Mouse (Mus musculus): ENCODE measurements around the gene Higd1a. TPM values are rescaled to one million over a fixed set of nuclear protein-coding genes. Genes with fewer than 3 reads are reported as not detected.

Gene Higd1a
- total and polyA plus RNA-seq, 2 experiments from 2014 or later, result 85.4 to 332 TPM

DNA sequence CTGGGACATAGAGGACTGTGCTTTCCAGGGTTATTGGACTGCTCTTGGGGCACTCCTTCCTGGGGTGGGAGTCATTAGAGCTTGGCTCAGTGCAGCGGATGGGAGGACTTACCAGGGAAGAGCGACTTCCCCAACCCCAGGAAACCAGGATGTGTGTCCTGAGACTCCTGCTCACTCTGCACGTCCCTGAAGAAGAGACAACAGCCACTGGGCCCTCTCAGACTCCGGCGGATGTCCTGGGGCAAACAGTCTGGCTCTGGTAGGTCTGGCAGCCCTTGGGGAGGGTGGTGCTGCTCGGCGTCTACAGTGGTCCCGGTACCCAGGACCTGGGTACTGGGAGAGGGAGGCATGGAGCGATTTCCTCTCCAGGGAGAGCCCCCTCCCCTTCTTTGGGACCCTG is 40.1 kb upstream of the Higd1a start, which contains the start of gene Ackr2:
Gene Ackr2 (plus strand): TSS at position 111 of the 400 bp plus-strand sequence.
- DNase-seq (ENCODE audit: low spot score) (no peak), ATAC-seq (ENCODE audit: insufficient read depth, low read depth) (peak; percentile 32)
- WGBS, result 73% methylated on average over 9 of the region's 9 CpGs

DNA sequence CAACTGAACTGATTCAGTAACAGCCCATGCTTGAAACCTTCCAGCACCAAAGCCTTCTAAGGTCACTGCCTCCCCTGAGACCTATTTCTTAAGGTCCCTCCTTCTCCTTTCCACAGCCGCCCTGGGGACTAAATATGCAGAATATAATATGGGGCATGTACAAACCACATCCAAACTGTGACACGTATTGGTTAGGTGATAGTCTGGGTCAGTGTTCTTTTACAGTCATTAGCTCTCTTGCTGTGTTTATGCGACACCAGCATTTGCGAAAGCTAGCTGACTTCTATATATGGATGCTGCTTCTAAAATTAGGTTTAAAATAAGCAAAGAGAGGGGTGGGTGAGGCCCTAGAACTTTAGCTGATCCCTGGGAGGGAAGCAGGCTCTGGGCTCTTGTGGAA is 38.7 kb upstream of the Higd1a start:
- Histone ChIP-seq H3K4me3 (ENCODE audit: low read depth, low read length) (no peak overlapping the region), H3K4me1 (ENCODE audit: control insufficient read depth, insufficient read depth) (peaks cover 6% of the 10 kb centered on the region; the same call in 1 of the 2 replicates), H3K9me3 (replicated peaks; ENCODE audit: control insufficient read depth, low read length) (no peaks in the 10 kb centered on the region), H3K27ac (ENCODE audit: low read depth) (no peak overlapping the region), H3K27me3 (ENCODE audit: control insufficient read depth, insufficient read depth, low read length) (no peaks in the 10 kb centered on the region), H3K9ac (replicated peaks; ENCODE audit: low read depth, low read length) (no peak overlapping the region), H3K4me2 (ENCODE audit: low read depth, low read length) (no peak overlapping the region), H3K36me3 (replicated peaks; ENCODE audit: control insufficient read depth, insufficient read depth, low read length) (no peaks in the 10 kb centered on the region)
- WGBS, result 54% methylated on average over 4 of the region's 4 CpGs
- no peak for DNase-seq (ENCODE audit: low spot score)
- ATAC-seq (ENCODE audit: insufficient read depth, low read depth), result no peak
- TF ChIP-seq CTCF (IDR thresholded peaks at IDR 0.05; ENCODE audit: low read depth) (no peak), EP300 (IDR thresholded peaks at IDR 0.05; ENCODE audit: low read depth) (no peak)

More for the DNA sequence above, 40.1 kb upstream of the Higd1a start, which contains the start of gene Ackr2:
- Histone ChIP-seq H3K27ac (ENCODE audit: low read depth) (peak within 1 kb of the TSS; percentile 6; the same call in 1 of the 2 replicates), H3K4me3 (ENCODE audit: low read depth, low read length) (peak within 1 kb of the TSS; percentile 29), H3K4me1 (ENCODE audit: control insufficient read depth, insufficient read depth) (peaks cover 6% of the 10 kb centered on the region; the same call in 1 of the 2 replicates), H3K4me2 (ENCODE audit: low read depth, low read length) (peak within 1 kb of the TSS; percentile 35), H3K9me3 (replicated peaks; ENCODE audit: control insufficient read depth, low read length) (no peaks in the 10 kb centered on the region), H3K9ac (replicated peaks; ENCODE audit: low read depth, low read length) (no peak within 1 kb of the TSS), H3K27me3 (ENCODE audit: control insufficient read depth, insufficient read depth, low read length) (no peaks in the 10 kb centered on the region), H3K36me3 (replicated peaks; ENCODE audit: control insufficient read depth, insufficient read depth, low read length) (no peaks in the 10 kb centered on the region)
- no peak for TF ChIP-seq CTCF (IDR thresholded peaks at IDR 0.05; ENCODE audit: low read depth)
- no peak for TF ChIP-seq EP300 (IDR thresholded peaks at IDR 0.05; ENCODE audit: low read depth)

DNA sequence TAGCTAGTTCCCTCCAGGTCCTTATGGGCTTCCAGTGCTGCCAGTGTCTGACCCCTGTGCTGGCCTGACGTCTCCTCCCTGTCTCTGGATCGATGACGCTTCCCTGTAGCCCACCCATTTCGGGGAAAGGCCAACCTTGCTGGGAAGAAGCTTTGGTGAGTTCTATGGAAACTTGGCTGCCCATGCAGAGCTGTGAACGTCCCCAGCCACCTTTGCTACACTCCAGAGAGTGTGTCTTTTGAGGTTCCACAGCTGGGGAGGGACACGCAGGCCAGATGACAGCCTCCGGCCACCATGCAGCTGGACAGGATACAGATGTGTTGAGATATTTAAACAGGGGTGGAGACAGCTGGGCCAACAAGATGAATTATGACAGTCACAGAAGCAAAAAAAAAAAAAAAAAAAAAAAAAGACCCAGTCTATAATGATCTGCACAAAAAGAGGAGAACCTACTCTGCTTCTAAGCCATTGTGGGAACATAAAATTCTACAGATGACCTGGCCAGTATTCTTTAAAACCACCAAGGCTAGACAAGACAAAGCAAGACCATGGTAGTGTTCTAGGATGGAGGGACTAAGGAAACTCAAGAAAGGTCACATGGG is 37.3 kb upstream of the Higd1a start:
- Histone ChIP-seq H3K4me3 (ENCODE audit: low read depth, low read length) (no peak overlapping the region), H3K27me3 (ENCODE audit: control insufficient read depth, insufficient read depth, low read length) (no peaks in the 10 kb centered on the region), H3K9ac (replicated peaks; ENCODE audit: low read depth, low read length) (no peak overlapping the region), H3K36me3 (replicated peaks; ENCODE audit: control insufficient read depth, insufficient read depth, low read length) (no peaks in the 10 kb centered on the region), H3K9me3 (replicated peaks; ENCODE audit: control insufficient read depth, low read length) (no peaks in the 10 kb centered on the region), H3K27ac (ENCODE audit: low read depth) (no peak overlapping the region), H3K4me2 (ENCODE audit: low read depth, low read length) (no peak overlapping the region), H3K4me1 (ENCODE audit: control insufficient read depth, insufficient read depth) (peaks cover 12% of the 10 kb centered on the region)
- 66% methylated on average over 7 of the region's 7 CpGs for WGBS
- TF ChIP-seq EP300 (IDR thresholded peaks at IDR 0.05; ENCODE audit: low read depth) (no peak), CTCF (IDR thresholded peaks at IDR 0.05; ENCODE audit: low read depth) (no peak)
- DNase-seq (ENCODE audit: low spot score), result no peak
- ATAC-seq (ENCODE audit: insufficient read depth, low read depth), result no peak

DNA sequence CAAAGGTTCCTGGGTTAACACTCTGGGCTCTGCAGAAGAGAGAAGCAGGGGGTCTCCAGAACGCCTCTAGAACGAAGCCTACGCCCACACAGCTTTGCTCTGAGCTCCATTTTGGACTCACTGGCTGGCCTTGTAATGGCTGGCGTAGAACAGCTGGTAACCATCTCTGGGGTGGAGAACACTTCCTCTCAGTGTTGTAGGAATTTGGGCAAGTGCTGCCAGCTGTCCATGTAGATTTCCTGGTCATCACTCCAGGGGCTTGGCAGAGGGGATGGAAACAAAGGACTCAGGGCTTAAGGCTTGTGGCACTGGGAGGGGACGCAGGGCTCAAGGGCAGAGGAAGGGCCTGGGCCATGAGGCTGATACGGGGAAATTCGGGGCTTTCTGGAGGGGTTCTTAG is 36.3 kb upstream of the Higd1a start:
- DNase-seq (ENCODE audit: low spot score) (no peak), ATAC-seq (ENCODE audit: insufficient read depth, low read depth) (no peak)
- WGBS, result 84% methylated on average over 7 of the region's 7 CpGs
- H3K9ac ChIP-seq (replicated peaks; ENCODE audit: low read depth, low read length), result no peak overlapping the region
- H3K4me1 ChIP-seq (ENCODE audit: control insufficient read depth, insufficient read depth), result peaks cover 20% of the 10 kb centered on the region
- H3K4me2 ChIP-seq (ENCODE audit: low read depth, low read length), result no peak overlapping the region
- no peaks in the 10 kb centered on the region for H3K27me3 ChIP-seq (ENCODE audit: control insufficient read depth, insufficient read depth, low read length)
- no peak overlapping the region for H3K4me3 ChIP-seq (ENCODE audit: low read depth, low read length)
- TF ChIP-seq CTCF (IDR thresholded peaks at IDR 0.05; ENCODE audit: low read depth), result no peak
- TF ChIP-seq EP300 (IDR thresholded peaks at IDR 0.05; ENCODE audit: low read depth), result no peak
- H3K36me3 ChIP-seq (replicated peaks; ENCODE audit: control insufficient read depth, insufficient read depth, low read length), result no peaks in the 10 kb centered on the region
- H3K9me3 ChIP-seq (replicated peaks; ENCODE audit: control insufficient read depth, low read length), result no peaks in the 10 kb centered on the region
- no peak overlapping the region for H3K27ac ChIP-seq (ENCODE audit: low read depth)

DNA sequence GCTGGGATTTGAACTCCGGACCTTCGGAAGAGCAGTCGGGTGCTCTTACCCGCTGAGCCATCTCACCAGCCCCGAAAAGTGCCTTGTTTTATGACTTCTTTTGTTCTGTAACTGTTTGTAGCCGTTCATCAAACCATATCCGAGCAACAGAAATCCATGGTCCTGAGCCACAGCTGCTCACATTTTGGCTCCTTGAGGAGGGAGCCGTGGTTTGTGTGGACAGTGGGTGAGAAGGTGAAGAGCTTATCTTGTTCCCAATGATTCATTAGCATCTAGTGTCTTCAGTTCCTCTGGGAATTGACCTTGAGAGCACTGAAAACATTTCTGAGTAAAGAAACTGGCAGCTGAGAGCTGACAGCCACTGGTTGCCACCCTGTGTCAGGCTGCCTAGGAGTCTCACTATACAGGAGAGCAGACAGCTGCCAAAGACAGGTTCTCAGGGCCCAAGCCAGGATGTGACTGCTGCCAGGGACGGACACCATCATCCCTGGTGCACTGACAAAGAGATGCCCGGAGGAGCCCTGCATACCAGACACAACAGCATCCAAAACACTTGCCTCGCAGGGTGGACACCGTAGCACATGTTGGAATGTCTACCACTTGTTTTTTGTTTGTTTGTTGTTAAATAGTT is 34.0 kb upstream of the Higd1a start:
- TF ChIP-seq EP300 (IDR thresholded peaks at IDR 0.05; ENCODE audit: low read depth) (no peak), CTCF (IDR thresholded peaks at IDR 0.05; ENCODE audit: low read depth) (no peak)
- DNase-seq (ENCODE audit: low spot score), result no peak
- ATAC-seq (ENCODE audit: insufficient read depth, low read depth), result no peak
- H3K27me3 ChIP-seq (ENCODE audit: control insufficient read depth, insufficient read depth, low read length), result no peaks in the 10 kb centered on the region
- H3K36me3 ChIP-seq (replicated peaks; ENCODE audit: control insufficient read depth, insufficient read depth, low read length), result no peaks in the 10 kb centered on the region
- H3K9me3 ChIP-seq (replicated peaks; ENCODE audit: control insufficient read depth, low read length), result no peaks in the 10 kb centered on the region
- no peak overlapping the region for H3K4me2 ChIP-seq (ENCODE audit: low read depth, low read length)
- H3K27ac ChIP-seq (ENCODE audit: low read depth), result no peak overlapping the region
- 83% methylated on average over 12 of the region's 12 CpGs for WGBS
- peaks cover 20% of the 10 kb centered on the region for H3K4me1 ChIP-seq (ENCODE audit: control insufficient read depth, insufficient read depth)
- H3K4me3 ChIP-seq (ENCODE audit: low read depth, low read length), result no peak overlapping the region
- H3K9ac ChIP-seq (replicated peaks; ENCODE audit: low read depth, low read length), result no peak overlapping the region

Measured in heart, postnatal 0 days (tissue).